Mouse (Mus musculus) B cell, adult 2 months (primary cell): ENCODE measurements around the gene 4930452B06Rik.

Experiments
- DNase-seq, 2 experiments: peaks; one replicate each; pipeline ENCODE4 v3.0.0; 2022

4930452B06Rik gene

DNA sequence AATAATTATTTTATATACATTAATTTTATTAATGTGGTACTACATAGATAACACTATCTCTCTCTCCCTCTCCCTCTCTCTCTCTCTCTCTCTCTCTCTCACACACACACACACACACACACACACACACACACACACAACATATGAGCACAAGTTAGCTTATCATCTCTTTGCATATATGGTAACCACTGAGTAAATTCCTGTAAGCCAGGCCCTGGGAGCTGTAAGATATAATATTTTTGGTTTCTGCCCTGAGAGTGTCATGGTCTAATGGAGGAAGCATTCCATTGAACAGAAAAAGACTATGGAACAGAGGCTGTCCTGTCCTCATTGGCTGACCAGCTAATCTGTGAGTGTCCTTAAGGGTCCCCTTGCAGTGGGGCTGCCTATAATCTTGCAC is 216.7 kb downstream of the 4930452B06Rik start:
- DNase-seq: no peak

DNA sequence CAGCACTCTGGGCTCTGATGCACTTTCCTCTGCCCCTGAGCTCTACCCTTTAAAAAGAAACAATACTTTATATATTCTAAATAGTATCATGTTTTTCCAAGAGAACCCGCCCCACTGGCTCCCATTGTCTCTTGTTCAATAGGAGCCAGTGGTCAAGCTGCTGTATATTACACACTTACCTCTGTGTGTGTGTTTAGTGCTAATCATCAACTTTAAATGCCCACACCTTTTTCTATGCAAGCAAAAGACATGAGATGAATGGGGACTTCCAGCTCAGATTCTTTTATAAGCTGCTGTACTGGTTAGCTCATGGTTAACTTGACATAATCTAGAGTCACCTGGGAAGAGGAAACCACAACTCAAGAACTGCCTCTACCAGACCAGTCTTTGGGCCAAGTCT is 218.7 kb downstream of the 4930452B06Rik start:
- no peak for DNase-seq

DNA sequence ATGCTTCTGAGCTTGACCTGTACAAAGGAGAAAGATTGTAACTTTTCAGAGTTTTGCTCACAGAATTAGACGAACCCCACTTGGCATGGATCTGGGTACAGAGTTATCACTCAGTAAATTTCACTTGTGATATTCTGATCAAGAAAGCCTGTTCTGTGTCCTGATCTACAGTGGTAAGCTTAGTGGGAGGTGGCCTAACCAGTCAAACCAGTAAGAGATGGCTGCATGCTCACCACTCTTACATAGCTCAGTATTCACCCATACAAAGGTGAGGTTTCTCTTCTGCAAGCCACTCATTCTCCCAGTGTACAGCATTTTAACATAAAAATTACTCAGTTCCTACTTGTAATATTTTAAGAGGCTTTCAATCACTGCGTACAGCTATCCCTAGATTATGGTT is 221.7 kb downstream of the 4930452B06Rik start:
- no peak for DNase-seq

GRCm38 (mm10) chr14:8442691-8443090 is 223.3 kb downstream of the 4930452B06Rik start:
- no peak for DNase-seq

DNA sequence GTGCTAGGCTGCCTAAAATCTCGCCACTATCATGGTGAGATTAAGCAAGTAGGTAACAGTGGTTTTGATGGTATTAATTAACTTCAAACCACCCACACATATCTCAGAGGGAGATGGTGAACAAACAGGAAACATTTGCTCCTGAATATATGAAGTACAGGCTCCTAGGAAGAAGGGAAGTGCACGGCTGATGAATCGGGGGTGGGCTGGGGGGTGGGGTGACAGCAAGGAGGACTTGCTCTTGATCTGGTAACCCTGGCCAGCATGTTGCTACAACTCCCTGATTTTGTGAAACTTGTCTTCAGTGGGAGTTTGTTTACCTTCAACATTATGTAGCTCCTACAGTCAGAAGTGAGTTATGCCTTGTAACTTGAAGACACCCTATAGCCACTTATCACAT is 224.4 kb downstream of the 4930452B06Rik start:
- no peak for DNase-seq

DNA sequence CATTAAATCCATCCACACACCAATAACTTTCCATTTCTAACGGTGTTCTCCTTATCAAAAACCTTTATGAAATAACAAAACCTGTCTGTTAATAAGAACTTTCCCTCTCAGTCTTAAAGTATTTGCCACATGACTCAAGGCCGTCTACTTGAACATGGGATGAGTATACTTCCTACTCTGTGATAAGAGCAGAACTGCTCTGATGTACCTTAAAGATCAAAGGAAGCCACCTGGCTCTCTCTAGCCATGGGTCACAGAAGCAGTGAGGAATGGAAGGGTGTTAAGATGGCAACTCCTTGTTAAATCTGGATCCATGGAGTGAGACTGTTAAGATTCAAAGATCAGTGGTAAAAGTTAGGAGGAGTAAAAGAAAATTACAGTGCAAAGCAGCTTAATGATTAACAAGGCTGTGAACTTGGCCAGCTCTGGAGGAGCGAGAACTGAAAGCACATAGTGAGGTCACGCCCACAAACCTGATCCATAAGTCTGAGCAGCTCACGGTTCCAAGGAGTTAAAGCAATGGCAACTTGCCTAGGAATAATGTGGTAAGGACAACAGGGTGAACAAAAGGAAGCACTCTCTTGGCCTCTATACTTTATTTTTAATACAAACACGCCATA is 235.3 kb downstream of the 4930452B06Rik start:
- DNase-seq: no peak

GRCm38 (mm10) chr14:8429767-8430166 is 236.3 kb downstream of the 4930452B06Rik start:
- no peak for DNase-seq

GRCm38 (mm10) chr14:8422833-8423232 is 243.2 kb downstream of the 4930452B06Rik start:
- DNase-seq: no peak

DNA sequence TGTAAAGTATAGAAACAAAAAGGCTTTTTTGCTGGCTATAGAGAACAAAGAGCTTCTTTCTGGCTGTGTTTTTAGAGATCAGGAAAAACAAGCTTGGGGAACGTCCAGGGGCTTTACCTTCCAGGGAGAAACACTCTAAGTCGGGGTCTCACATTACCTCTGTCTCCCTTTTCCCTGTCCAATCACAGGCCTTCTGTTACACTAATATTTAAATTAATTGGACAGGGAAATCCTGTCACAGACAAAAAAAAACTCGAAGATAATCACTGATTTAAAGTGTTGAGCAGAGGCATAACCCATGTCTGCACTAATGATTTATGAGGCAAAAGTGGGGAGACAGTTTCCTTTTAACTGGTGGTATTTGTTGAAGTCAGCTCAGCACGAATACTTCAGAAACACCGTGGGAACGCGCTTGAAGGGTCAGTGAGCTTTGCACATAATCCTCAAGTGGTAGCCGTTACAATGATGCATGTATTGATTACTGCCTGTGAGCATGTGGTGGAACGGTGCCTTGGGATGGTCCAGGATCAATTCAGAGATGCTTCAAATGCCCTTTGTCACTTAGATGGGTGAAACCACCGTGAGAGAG is 244.7 kb downstream of the 4930452B06Rik start:
- DNase-seq: no peak

DNA sequence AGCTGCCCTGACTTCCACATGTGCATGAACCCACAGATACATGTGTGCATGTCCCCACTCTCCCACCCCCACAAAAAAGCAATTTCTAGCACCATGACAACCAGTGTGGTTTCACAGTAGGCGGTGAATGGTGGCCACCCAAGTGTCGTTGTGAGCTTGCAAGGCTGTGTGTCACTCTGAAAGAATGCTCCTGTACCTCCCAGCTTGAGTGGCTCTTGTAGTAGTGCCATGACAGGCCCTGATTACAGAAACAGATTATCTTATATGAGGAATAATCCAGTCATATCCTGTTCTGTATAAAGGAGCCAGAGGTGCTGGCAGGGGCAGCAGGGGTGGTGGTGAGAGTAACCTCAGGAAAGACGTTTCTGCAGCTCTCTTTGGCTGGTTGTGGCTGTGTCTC is 247.4 kb downstream of the 4930452B06Rik start:
- no peak for DNase-seq

DNA sequence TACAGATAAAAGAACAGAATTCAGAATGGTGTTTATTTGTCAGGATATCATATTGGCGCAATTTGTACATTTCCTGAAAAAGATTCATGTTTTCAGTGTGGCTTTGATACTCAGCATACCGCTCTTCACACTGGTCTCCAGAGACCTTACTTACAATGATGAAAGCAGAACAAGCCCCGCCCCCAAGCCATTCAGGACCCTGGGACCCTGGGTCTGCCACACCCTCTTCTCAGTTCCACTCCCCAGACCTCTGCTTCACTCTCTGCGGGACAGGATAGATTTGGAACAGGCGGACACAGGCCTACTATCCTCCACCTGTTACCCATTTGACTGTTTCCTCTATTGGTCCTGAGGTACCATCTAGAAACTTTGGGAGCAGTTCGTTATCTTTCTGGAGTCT is 260.1 kb downstream of the 4930452B06Rik start:
- no peak for DNase-seq

- DNase-seq: no peak
Measured at GRCm38 (mm10) chr14:8403310-8403709, 262.7 kb downstream of the 4930452B06Rik start.

- DNase-seq: no peak
Measured at GRCm38 (mm10) chr14:8398507-8398906, 267.5 kb downstream of the 4930452B06Rik start.

DNA sequence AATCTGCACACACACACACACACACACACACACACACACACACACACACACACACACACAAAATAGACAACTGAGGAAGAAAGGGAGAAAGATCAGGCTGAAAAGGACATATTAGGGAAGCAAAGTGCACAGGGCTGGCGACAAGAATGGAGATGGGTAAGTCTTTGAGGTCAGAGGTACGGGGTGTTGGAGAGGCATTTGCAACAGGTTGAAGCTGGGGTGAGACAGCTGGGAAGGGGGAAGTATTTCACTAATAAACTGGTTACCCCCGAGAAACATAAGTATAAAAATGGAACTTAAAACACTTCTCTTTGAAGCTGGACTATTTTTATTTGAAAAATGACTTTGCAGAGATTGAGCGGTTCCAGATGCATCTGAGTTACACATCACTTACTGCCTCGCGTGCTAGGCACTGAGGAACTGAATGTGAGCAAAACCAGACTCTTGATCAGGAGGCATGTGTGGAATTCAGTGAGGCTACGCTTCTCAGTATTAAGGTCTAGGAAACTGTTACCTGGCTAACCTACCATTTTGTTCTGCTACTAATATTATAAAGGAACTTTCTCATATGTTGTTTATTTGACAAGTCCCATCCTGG is 270.3 kb downstream of the 4930452B06Rik start:
- DNase-seq: no peak

DNA sequence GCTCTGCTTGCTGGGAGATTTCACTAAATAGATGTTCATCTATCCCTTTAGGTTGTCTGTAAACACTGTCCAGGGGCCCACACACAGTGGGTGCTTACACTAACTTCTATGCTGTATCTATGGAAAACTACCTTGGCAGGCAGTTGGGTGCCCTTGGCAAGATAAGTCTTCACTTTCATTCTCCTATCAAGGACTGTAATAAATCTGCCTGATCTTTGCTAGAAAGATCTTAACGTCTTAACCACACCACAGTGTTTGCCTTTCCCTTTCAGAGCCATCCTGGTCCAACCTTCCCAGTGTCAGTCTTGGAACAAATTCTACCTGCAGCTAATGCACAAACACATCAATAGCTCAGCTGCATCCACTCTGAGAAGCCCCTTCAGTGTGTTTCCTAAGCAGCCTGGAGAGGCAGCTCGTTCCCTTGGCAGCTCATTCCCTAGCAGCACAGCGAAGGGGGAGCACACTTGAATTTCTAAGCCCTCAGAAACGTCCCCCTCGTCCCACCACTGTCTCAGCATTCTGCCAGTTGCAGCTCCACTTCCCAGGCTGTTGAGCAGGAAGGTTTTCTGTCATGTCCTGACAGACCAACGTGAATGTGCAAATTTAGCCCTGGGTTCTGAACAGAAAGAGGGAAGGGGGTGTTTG is 273.7 kb downstream of the 4930452B06Rik start:
- no peak for DNase-seq
